Mouse (Mus musculus) CH12.LX (cell line): ENCODE results near the gene Rdh16. TPM values are rescaled to one million over a fixed set of nuclear protein-coding genes. Genes with fewer than 3 reads are reported as not detected.

ENCODE experiments used
- DNase-seq: peaks from one replicate; pipeline ENCODE4 v3.0.0-alpha.2; 2013; ENCODE audit errors: extremely low read depth
- H3K27ac ChIP-seq: 2 replicates; pipeline ENCODE4 v1.5.1; 2012; ENCODE audit warnings: low read depth, mild to moderate bottlenecking, control low read depth, moderate library complexity; ENCODE audit not compliant: insufficient read depth
- H3K27me3 ChIP-seq: replicated peaks from 2 replicates; pipeline ENCODE3; 2012; ENCODE audit warnings: inconsistent platforms
- H3K36me3 ChIP-seq, 2 experiments: replicated peaks in 1 of 2; 2 replicates each; pipeline versions ENCODE3 to v1.6.1; 2012; ENCODE audit warnings: inconsistent platforms in 1 of 2, low read length in 1 of 2, mild to moderate bottlenecking in 1 of 2, mixed read lengths in 1 of 2, moderate library complexity in 1 of 2; ENCODE audit not compliant: control insufficient read depth in 1 of 2, insufficient read depth in 1 of 2
- H3K4me1 ChIP-seq, 2 experiments: 2 replicates each; pipeline ENCODE4 v1.6.1; 2012; ENCODE audit warnings: inconsistent platforms in 1 of 2, moderate library complexity in 1 of 2; ENCODE audit not compliant: insufficient read depth in 2 of 2, control insufficient read depth in 1 of 2
- H3K4me2 ChIP-seq: 2 replicates; pipeline ENCODE4 v1.6.1; 2012; ENCODE audit warnings: low read depth, mild to moderate bottlenecking, control low read depth; ENCODE audit not compliant: poor library complexity, insufficient read depth, severe bottlenecking
- H3K4me3 ChIP-seq, 3 experiments: fragments of 150-350 bp in 1 of 3; sonication (generic) in 1 of 3; replicated peaks in 1 of 3; 2 replicates each; pipeline versions ENCODE3 to v1.5.1; 2011 to 2012; ENCODE audit warnings: low read depth in 2 of 3, low read length in 2 of 3, mild to moderate bottlenecking in 2 of 3, moderate library complexity in 2 of 3, control low read depth in 1 of 3, improper control_type of control experiment in 1 of 3, inconsistent platforms in 1 of 3, mixed read lengths in 1 of 3; ENCODE audit not compliant: poor library complexity in 1 of 3
- H3K79me2 ChIP-seq: replicated peaks from 2 replicates; pipeline ENCODE4 v1.6.1; 2012; ENCODE audit warnings: mild to moderate bottlenecking, moderate library complexity; ENCODE audit not compliant: control insufficient read depth, poor library complexity, insufficient read depth, severe bottlenecking; ENCODE audit errors: extremely low read depth
- H3K9ac ChIP-seq: 2 replicates; pipeline ENCODE4 v1.6.1; 2012; ENCODE audit warnings: low read depth, mild to moderate bottlenecking, control low read depth, moderate library complexity; ENCODE audit not compliant: insufficient read depth
- H3K9me3 ChIP-seq: replicated peaks from 2 replicates; pipeline ENCODE3; 2012; ENCODE audit warnings: low read length, inconsistent platforms, mixed read lengths
- CHD1 ChIP-seq: IDR thresholded peaks from 2 replicates; pipeline ENCODE4 v1.6.1; 2012; ENCODE audit warnings: low read depth, low read length, improper control_type of control experiment, inconsistent platforms
- E2F4 ChIP-seq: IDR thresholded peaks from 2 replicates; pipeline ENCODE4 v1.6.1; 2011; ENCODE audit warnings: low read depth, low read length, improper control_type of control experiment; ENCODE audit not compliant: insufficient replicate concordance
- EP300 ChIP-seq: IDR thresholded peaks from 2 replicates; pipeline ENCODE4 v1.6.1; 2011; ENCODE audit warnings: low read length, improper control_type of control experiment
- IRF4 ChIP-seq: IDR thresholded peaks from 2 replicates; pipeline ENCODE4 v1.6.1; 2014; ENCODE audit warnings: low read depth, mild to moderate bottlenecking, inconsistent platforms, low read length, improper control_type of control experiment
- JUN ChIP-seq: IDR thresholded peaks from 2 replicates; pipeline ENCODE4 v1.6.1; 2011; ENCODE audit warnings: low read depth, mild to moderate bottlenecking, low read length, improper control_type of control experiment, moderate library complexity; ENCODE audit not compliant: insufficient read depth
- JUND ChIP-seq: conservative IDR thresholded peaks from 2 replicates; pipeline ENCODE4 v1.6.1; 2011; ENCODE audit warnings: low read depth, low read length, improper control_type of control experiment
- MAFK ChIP-seq: IDR thresholded peaks from 2 replicates; pipeline ENCODE4 v1.6.1; 2011; ENCODE audit warnings: low read length, improper control_type of control experiment; ENCODE audit not compliant: insufficient replicate concordance
- MAX ChIP-seq: IDR thresholded peaks from 2 replicates; pipeline ENCODE4 v1.6.1; 2011; ENCODE audit warnings: low read length, improper control_type of control experiment
- MAZ ChIP-seq: IDR thresholded peaks from 2 replicates; pipeline ENCODE4 v1.6.1; 2012; ENCODE audit warnings: low read depth, mild to moderate bottlenecking, inconsistent platforms, low read length, improper control_type of control experiment, moderate library complexity
- MXI1 ChIP-seq: IDR thresholded peaks from 2 replicates; pipeline ENCODE4 v1.6.1; 2011; ENCODE audit warnings: mild to moderate bottlenecking, low read depth, low read length, improper control_type of control experiment
- MYC ChIP-seq: IDR thresholded peaks from 2 replicates; pipeline ENCODE4 v1.6.1; 2011; ENCODE audit warnings: low read depth, mild to moderate bottlenecking, improper control_type of control experiment, low read length
- NELFE ChIP-seq: IDR thresholded peaks from 2 replicates; pipeline ENCODE4 v1.6.1; 2011; ENCODE audit warnings: low read depth, low read length, improper control_type of control experiment
- NRF1 ChIP-seq: IDR thresholded peaks from 2 replicates; pipeline ENCODE4 v1.6.1; 2014; ENCODE audit warnings: low read depth, mild to moderate bottlenecking, inconsistent platforms, low read length, improper control_type of control experiment, moderate library complexity
- POLR2A ChIP-seq: IDR thresholded peaks from 2 replicates; pipeline ENCODE4 v1.6.1; 2011; ENCODE audit warnings: low read depth, mild to moderate bottlenecking, improper control_type of control experiment, low read length
- POLR2AphosphoS2 ChIP-seq: IDR thresholded peaks from 2 replicates; pipeline ENCODE4 v1.6.1; 2011; ENCODE audit warnings: low read depth, low read length, improper control_type of control experiment
- RAD21 ChIP-seq: IDR thresholded peaks from 2 replicates; pipeline ENCODE4 v1.6.1; 2011; ENCODE audit warnings: low read depth, mild to moderate bottlenecking, low read length, improper control_type of control experiment, moderate library complexity
- SIN3A ChIP-seq: IDR thresholded peaks from 2 replicates; pipeline ENCODE4 v1.6.1; 2012; ENCODE audit warnings: low read length, improper control_type of control experiment, inconsistent platforms
- TBP ChIP-seq: conservative IDR thresholded peaks from 2 replicates; pipeline ENCODE4 v1.6.1; 2011; ENCODE audit warnings: low read depth, low read length, improper control_type of control experiment
- USF1 ChIP-seq: IDR thresholded peaks from 2 replicates; pipeline ENCODE4 v1.6.1; 2014; ENCODE audit warnings: low read depth, mild to moderate bottlenecking, inconsistent platforms, low read length, improper control_type of control experiment
- ZC3H11A ChIP-seq: IDR thresholded peaks from 2 replicates; pipeline ENCODE4 v1.6.1; 2012; ENCODE audit warnings: low read depth, mild to moderate bottlenecking, inconsistent platforms, low read length, improper control_type of control experiment
- ZKSCAN1 ChIP-seq: IDR thresholded peaks from 2 replicates; pipeline ENCODE4 v1.6.1; 2012; ENCODE audit warnings: low read depth, inconsistent platforms, low read length, improper control_type of control experiment, borderline replicate concordance
- ZMIZ1 ChIP-seq: IDR thresholded peaks from 2 replicates; pipeline ENCODE4 v1.6.1; 2012; ENCODE audit warnings: low read depth, mild to moderate bottlenecking, inconsistent platforms, low read length, improper control_type of control experiment
- ZNF384 ChIP-seq: IDR thresholded peaks from 2 replicates; pipeline ENCODE4 v1.6.1; 2012; ENCODE audit warnings: low read depth, low read length, improper control_type of control experiment, inconsistent platforms
- dilution Hi-C: fragments of 300-500 bp; cut with MboI; formaldehyde crosslinking; loops from 2 replicates; pipeline ENCODE4 v1.14.3; 2020; ENCODE audit warnings: low sequenced_read_pairs; ENCODE audit not compliant: extremely low pct_unique_long_range_greater_than_20kb, extremely low pct_ligation_motif_present
- in situ Hi-C: fragments of 300-500 bp; cut with MboI; formaldehyde crosslinking; loops from 3 replicates; pipeline ENCODE4 v1.14.3; 2019; ENCODE audit warnings: low sequenced_read_pairs, low pct_ligation_motif_present, low pct_unique_long_range_greater_than_20kb, mixed read lengths
- polyA plus RNA-seq: library from polyadenylated mRNA; unstranded; fragments of >175 nt; gene quantifications from 2 replicates; pipeline ENCODE4 v1.2.1, GENCODE M21; 2012; ENCODE audit warnings: low read depth; ENCODE audit not compliant: insufficient read length
- total RNA-seq, 2 experiments: library from RNA; depleted of rRNA; stranded (reverse); fragments of 300-350 nt in 1 of 2; fragments of >200 nt in 1 of 2; gene quantifications; 2 replicates each; pipeline ENCODE4 v1.2.3; 2012 to 2014

Gene Rdh16
- total and polyA plus RNA-seq, 3 experiments: not detected

- Histone ChIP-seq H3K79me2 (no peaks in the 10 kb centered on the region), H3K27me3 (peaks cover 29% of the 10 kb centered on the region), H3K4me2 (no peak overlapping the region), H3K4me1 (no peaks in the 10 kb centered on the region), H3K9me3 (peaks cover 13% of the 10 kb centered on the region), H3K36me3 (no peaks in the 10 kb centered on the region), H3K4me3 (no peak overlapping the region), H3K27ac (no peak overlapping the region), H3K9ac (no peak overlapping the region)
- no peak for DNase-seq
- in situ Hi-C loops (no loop called here), dilution Hi-C loops (no loop called here)
- TF ChIP-seq NRF1 (no peak), IRF4 (no peak), MAZ (no peak), JUN (no peak), MYC (no peak), SIN3A (no peak), ZC3H11A (no peak), MAFK (no peak), CHD1 (no peak), MAX (no peak), TBP (no peak), NELFE (no peak), ZKSCAN1 (no peak), POLR2A (no peak)
Observed at GRCm38 (mm10) chr10:127848089-127848488, 47.1 kb downstream of the Rdh16 start.

- dilution Hi-C loops (no loop called here), in situ Hi-C loops (no loop called here)
- no peaks in the 10 kb centered on the region for H3K4me1 ChIP-seq
- H3K9ac ChIP-seq: no peak within 1 kb of the TSS
- no peak within 1 kb of the TSS for H3K27ac ChIP-seq
- no peak within 1 kb of the TSS for H3K4me2 ChIP-seq
- peaks cover 31% of the 10 kb centered on the region for H3K27me3 ChIP-seq
- H3K36me3 ChIP-seq: no peaks in the 10 kb centered on the region
- DNase-seq: no peak
- no peak for TF ChIP-seq E2F4
- no peaks in the 10 kb centered on the region for H3K79me2 ChIP-seq
- no peak within 1 kb of the TSS for H3K4me3 ChIP-seq
- H3K9me3 ChIP-seq: peaks cover 13% of the 10 kb centered on the region
Observed at GRCm38 (mm10) chr10:127849628-127850027, 48.7 kb downstream of the Rdh16 start, which contains the start of gene Rdh19. Gene Rdh19 (plus strand): TSS chr10:127849928.

DNA sequence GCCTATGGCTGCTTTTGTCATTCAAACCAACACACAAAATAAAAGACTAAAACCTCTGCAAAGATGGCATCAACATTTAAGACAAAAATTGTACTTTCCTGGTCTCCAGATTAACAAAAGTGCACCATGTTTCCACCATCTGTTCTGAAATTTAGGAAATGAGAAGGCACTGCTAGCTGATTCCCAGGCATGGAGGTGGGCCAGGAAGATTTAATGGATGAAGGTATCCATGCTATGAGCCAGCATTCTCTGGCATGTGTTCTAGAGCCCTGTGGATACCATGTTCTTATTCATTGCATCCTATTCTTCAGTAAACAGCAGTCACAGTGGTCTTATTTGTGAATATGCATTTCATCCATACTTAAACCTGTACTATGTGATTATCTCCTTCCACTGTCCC is 55.4 kb downstream of the Rdh16 start:
- TF ChIP-seq ZMIZ1: no peak
- no peak for TF ChIP-seq POLR2AphosphoS2
- no peak for TF ChIP-seq JUND
- no peak for TF ChIP-seq EP300
- TF ChIP-seq SIN3A: no peak
- no peak for TF ChIP-seq POLR2A
- TF ChIP-seq RAD21: no peak
- TF ChIP-seq ZNF384: no peak
- TF ChIP-seq MYC: no peak
- no peak for TF ChIP-seq MXI1
- TF ChIP-seq USF1: no peak
- no peak for TF ChIP-seq MAFK
- TF ChIP-seq TBP: no peak
- no peak for DNase-seq
- no peak overlapping the region for H3K27ac ChIP-seq
- H3K79me2 ChIP-seq: no peaks in the 10 kb centered on the region
- no peak overlapping the region for H3K4me3 ChIP-seq
- H3K36me3 ChIP-seq: no peaks in the 10 kb centered on the region
- in situ Hi-C loops (no loop called here), dilution Hi-C loops (no loop called here)
- no peak overlapping the region for H3K9ac ChIP-seq
- H3K9me3 ChIP-seq: no peaks in the 10 kb centered on the region
- H3K4me1 ChIP-seq: no peaks in the 10 kb centered on the region
- H3K4me2 ChIP-seq: no peak overlapping the region
- peaks cover 52% of the 10 kb centered on the region for H3K27me3 ChIP-seq
